Mouse (Mus musculus) spleen, adult 2 months (tissue): ENCODE measurements around the gene Olfr513. TPM values are rescaled to one million over a fixed set of nuclear protein-coding genes. Genes with fewer than 3 reads are reported as not detected.

Experiments
- DNase-seq, 2 experiments: peaks; one replicate each; pipeline versions ENCODE4 v3.0.0 to v3.0.0-alpha.2; 2012 to 2021; ENCODE audit warnings: low spot score in 2 of 2, low read depth in 1 of 2
- H3K27ac ChIP-seq: fragments of 200-500 bp; 2 replicates; pipeline ENCODE4 v1.5.1; 2012; ENCODE audit warnings: low read length, inconsistent platforms; ENCODE audit not compliant: insufficient read depth
- H3K27me3 ChIP-seq: fragments of 200-500 bp; 2 replicates; pipeline ENCODE4 v1.6.1; 2012; ENCODE audit warnings: mild to moderate bottlenecking, moderate library complexity, low read length, inconsistent platforms; ENCODE audit not compliant: control insufficient read depth, insufficient read depth
- H3K36me3 ChIP-seq: fragments of 200-500 bp; 2 replicates; pipeline ENCODE4 v1.6.1; 2012; ENCODE audit warnings: mild to moderate bottlenecking, low read length, inconsistent platforms; ENCODE audit not compliant: control insufficient read depth, insufficient read depth
- H3K4me1 ChIP-seq: fragments of 200-500 bp; 2 replicates; pipeline ENCODE4 v1.6.1; 2011; ENCODE audit warnings: inconsistent platforms; ENCODE audit not compliant: control insufficient read depth, insufficient read depth, insufficient read length
- H3K4me3 ChIP-seq: fragments of 200-500 bp; 2 replicates; pipeline ENCODE4 v1.5.1; 2011; ENCODE audit warnings: mild to moderate bottlenecking, inconsistent platforms; ENCODE audit not compliant: insufficient read depth, insufficient read length; ENCODE audit errors: extremely low read depth
- CTCF ChIP-seq: fragments of 200-500 bp; IDR thresholded peaks from 2 replicates; pipeline ENCODE4 v1.5.1; 2011; ENCODE audit warnings: mild to moderate bottlenecking, inconsistent platforms; ENCODE audit not compliant: insufficient read depth, insufficient read length, insufficient replicate concordance; ENCODE audit errors: extremely low read depth
- POLR2A ChIP-seq: fragments of 200-500 bp; IDR thresholded peaks from 2 replicates; pipeline ENCODE4 v1.6.1; 2011; ENCODE audit warnings: low read depth, low read length, inconsistent platforms
- WGBS: fragments of 180-500 bp; shearing (Covaris S2); methylation state at CpG from one replicate; pipeline ENCODE4 v1.1.7; 2018; 5-methylcytosine and 5-hydroxymethylcytosine counted together
- polyA plus RNA-seq: library from polyadenylated mRNA; depleted of rRNA; stranded (reverse); fragments of >200 nt; gene quantifications from 2 replicates; pipeline ENCODE4 v1.2.3, GENCODE M21; 2012; rRNA removed

The Olfr513 gene
- not detected in 2 replicates for polyA plus RNA-seq

- TF ChIP-seq POLR2A (no peak), CTCF (no peak)
- Histone ChIP-seq H3K36me3 (no peaks in the 10 kb centered on the region), H3K27ac (no peak within 1 kb of the TSS), H3K4me3 (no peak within 1 kb of the TSS), H3K4me1 (no peaks in the 10 kb centered on the region), H3K27me3 (no peaks in the 10 kb centered on the region)
- 55% methylated on average over 1 of the region's 1 CpGs for WGBS
- no peak for DNase-seq
These were observed at the start of gene Olfr513 for GRCm38 (mm10) chr7:108750673-108751072. TSS of gene Olfr513 (plus strand) at chr7:108750973.

GRCm38 (mm10) chr7:108713020-108713419, 37.8 kb upstream of the Olfr513 start, which contains the start of gene Olfr512:
TSS of gene Olfr512 (plus strand) at chr7:108713320.
- no peaks in the 10 kb centered on the region for H3K36me3 ChIP-seq
- H3K27ac ChIP-seq, result no peak within 1 kb of the TSS
- H3K4me1 ChIP-seq, result no peaks in the 10 kb centered on the region
- H3K27me3 ChIP-seq, result no peaks in the 10 kb centered on the region
- no peak for TF ChIP-seq CTCF
- no peak for DNase-seq
- H3K4me3 ChIP-seq, result no peak within 1 kb of the TSS

GRCm38 (mm10) chr7:108760411-108760810, 9.6 kb downstream of the Olfr513 start:
- WGBS, result 28% methylated on average over 3 of the region's 3 CpGs
- no peak for DNase-seq
- H3K27ac ChIP-seq, result no peak overlapping the region
- no peaks in the 10 kb centered on the region for H3K27me3 ChIP-seq
- no peaks in the 10 kb centered on the region for H3K4me1 ChIP-seq
- H3K36me3 ChIP-seq, result no peaks in the 10 kb centered on the region
- TF ChIP-seq CTCF, result no peak
- TF ChIP-seq POLR2A, result no peak
- H3K4me3 ChIP-seq, result no peak overlapping the region

- no peak for DNase-seq
- 67% methylated on average over 1 of the region's 1 CpGs for WGBS
These were observed 46.6 kb downstream of the Olfr513 start for GRCm38 (mm10) chr7:108797205-108797933.

More at GRCm38 (mm10) chr7:108797205-108797933, 46.6 kb downstream of the Olfr513 start:
- H3K27ac ChIP-seq, result no peak overlapping the region
- no peak for TF ChIP-seq POLR2A
- TF ChIP-seq CTCF, result no peak
- H3K4me3 ChIP-seq, result no peak overlapping the region
- H3K36me3 ChIP-seq, result no peaks in the 10 kb centered on the region
- no peaks in the 10 kb centered on the region for H3K27me3 ChIP-seq
- no peaks in the 10 kb centered on the region for H3K4me1 ChIP-seq

Other genes starting within 250 kb of the Olfr513 start
- not detected in 2 replicates for gene Olfr502, start 225.9 kb upstream of the Olfr513 start, polyA plus RNA-seq
- gene Olfr503, start 206.4 kb upstream of the Olfr513 start, polyA plus RNA-seq, result not detected in 2 replicates
- gene Olfr504, start 185.2 kb upstream of the Olfr513 start, polyA plus RNA-seq, result not detected in 2 replicates
- gene Olfr506, start 140.2 kb upstream of the Olfr513 start, polyA plus RNA-seq, result not detected in 2 replicates
- not detected in 2 replicates for gene Olfr507, start 129.2 kb upstream of the Olfr513 start, polyA plus RNA-seq
- gene Olfr508, start 121.0 kb upstream of the Olfr513 start, polyA plus RNA-seq, result not detected in 2 replicates
- not detected in 2 replicates for gene Olfr509, start 99.1 kb upstream of the Olfr513 start, polyA plus RNA-seq
- gene Olfr510, start 84.6 kb upstream of the Olfr513 start, polyA plus RNA-seq, result not detected in 2 replicates
- gene Olfr512, start 37.7 kb upstream of the Olfr513 start, polyA plus RNA-seq, result not detected in 2 replicates
- gene Olfr514, start 75.0 kb downstream of the Olfr513 start, polyA plus RNA-seq, result not detected in 2 replicates
- not detected in 2 replicates for gene Olfr516, start 99.6 kb downstream of the Olfr513 start, polyA plus RNA-seq
- gene Olfr517, start 121.4 kb downstream of the Olfr513 start, polyA plus RNA-seq, result not detected in 2 replicates
- gene Olfr518, start 134.0 kb downstream of the Olfr513 start, polyA plus RNA-seq, result not detected in 2 replicates
- gene Olfr519, start 143.4 kb downstream of the Olfr513 start, polyA plus RNA-seq, result not detected in 2 replicates
- gene Nlrp10, start 179.2 kb downstream of the Olfr513 start, polyA plus RNA-seq, result 0.26 and 0.43 TPM in 2 replicates
- 142 and 206 TPM in 2 replicates for gene Eif3f, start 183.4 kb downstream of the Olfr513 start, polyA plus RNA-seq
- 0.19 and 0.34 TPM in 2 replicates for gene Tub, start 199.4 kb downstream of the Olfr513 start, polyA plus RNA-seq